Mouse (Mus musculus) hematopoietic stem cell, adult 5-6 weeks (primary cell): ENCODE results near the gene Prkcsh. TPM values are rescaled to one million over a fixed set of nuclear protein-coding genes. Genes with fewer than 3 reads are reported as not detected.

Experiments
- ATAC-seq, 2 experiments: fragments of 125-278 bp in 1 of 2; replicated peaks in 1 of 2; 2 replicates each; pipeline ENCODE4 v1.8.0; 2016 to 2017; ENCODE audit warnings: inconsistent platforms in 2 of 2, mild to moderate bottlenecking in 2 of 2, moderate number of reproducible peaks in 2 of 2, low read depth in 1 of 2, moderate TSS enrichment in 1 of 2; ENCODE audit not compliant: low FRiP score in 2 of 2, poor library complexity in 2 of 2, severe bottlenecking in 2 of 2, insufficient read depth in 1 of 2, low TSS enrichment in 1 of 2
- total RNA-seq: library from RNA; stranded (forward); fragments of 172-1452, 232-1000 nt; gene quantifications from 2 replicates; pipeline ENCODE4 v1.2.3, GENCODE M21; 2017

Gene Prkcsh
- total RNA-seq, 1 experiment from 2014 or later, result 110 TPM

- no peak for ATAC-seq
These were observed 55.4 kb downstream of the Prkcsh start for GRCm38 (mm10) chr9:22058011-22058424.

GRCm38 (mm10) chr9:22061339-22061738, 58.7 kb downstream of the Prkcsh start:
- ATAC-seq, result no peak

Other genes with a start within 250 kb of the Prkcsh start
- 79.7 and 117 TPM in 2 replicates for gene Spc24, start 242.5 kb upstream of the Prkcsh start, total RNA-seq
- gene Kank2, start 204.1 kb upstream of the Prkcsh start, total RNA-seq, result 3.9 and 4.3 TPM in 2 replicates
- not detected in 2 replicates for gene Angptl8, start 167.3 kb upstream of the Prkcsh start, total RNA-seq
- gene Dock6, start 150.2 kb upstream of the Prkcsh start, total RNA-seq, result 4.3 and 6.1 TPM in 2 replicates
- 13.5 and 14.6 TPM in 2 replicates for gene Rab3d, start 84.6 kb upstream of the Prkcsh start, total RNA-seq
- 0.25 and 0.50 TPM in 2 replicates for gene Ccdc159, start 75.3 kb upstream of the Prkcsh start, total RNA-seq
- 12.7 and 18.1 TPM in 2 replicates for gene Tmem205, start 75.2 kb upstream of the Prkcsh start, total RNA-seq
- 0.15 and 0.25 TPM in 2 replicates for gene Plppr2, start 65.8 kb upstream of the Prkcsh start, total RNA-seq
- gene Swsap1, start 47.1 kb upstream of the Prkcsh start, total RNA-seq, result 6.4 and 7.2 TPM in 2 replicates
- gene Epor, start 39.3 kb upstream of the Prkcsh start, total RNA-seq, result 1.7 and 9.2 TPM in 2 replicates
- not detected in 2 replicates for gene Rgl3, start 13.4 kb upstream of the Prkcsh start, total RNA-seq
- 0.19 TPM in 1 of 2 replicates, not detected in the other for gene Ccdc151, start 172 bp upstream of the Prkcsh start, total RNA-seq
- not detected in 2 replicates for gene Elavl3, start 49.2 kb downstream of the Prkcsh start, total RNA-seq
- gene Gm49318, start 68.5 kb downstream of the Prkcsh start, total RNA-seq, result not detected in 2 replicates
- gene Zfp653, start 68.6 kb downstream of the Prkcsh start, total RNA-seq, result 11.1 and 12.9 TPM in 2 replicates
- gene Ecsit, start 82.6 kb downstream of the Prkcsh start, total RNA-seq, result 15.9 and 17.7 TPM in 2 replicates
- not detected in 2 replicates for gene Cnn1, start 96.4 kb downstream of the Prkcsh start, total RNA-seq
- gene Elof1, start 114.4 kb downstream of the Prkcsh start, total RNA-seq, result 43.6 and 44.7 TPM in 2 replicates
- 1.1 and 2.8 TPM in 2 replicates for gene Acp5, start 132.9 kb downstream of the Prkcsh start, total RNA-seq
- 10.4 and 26.5 TPM in 2 replicates for gene Pigyl, start 154.0 kb downstream of the Prkcsh start, total RNA-seq
- gene Zfp872, start 185.3 kb downstream of the Prkcsh start, total RNA-seq, result not detected in 2 replicates
- 38.2 and 48.4 TPM in 2 replicates for gene Zfp809, start 222.9 kb downstream of the Prkcsh start, total RNA-seq